Comparison of ENCODE assay signal across 1 mouse cellular context in genomic region chr2:104200211-104200610, GRCm38 (mm10).
TF ChIP-seq lines count a peak whose summit lies in the region.

No protein-coding gene starts in this region.

TF ChIP-seq in ES-E14, 5 proteins besides CTCF, POLR2A, EP300 and RAD21 (continued from another document):
- no peak for TF ChIP-seq CHD2 (IDR thresholded peaks at IDR 0.05; ENCODE audit: low read depth, low read length)
